Mouse (Mus musculus): Measurements from ENCODE around the gene Hck. TPM values are rescaled to one million over a fixed set of nuclear protein-coding genes. Genes with fewer than 3 reads are reported as not detected.

The Hck gene
- polyA plus RNA-seq (2014; fragmentation: Illumina TruSeq; extraction: RNeasy Lipid Tissue Mini Kit (QIAGEN cat#74804); ENCODE audit: low read depth, low replicate concordance), result 2.0 TPM

DNA sequence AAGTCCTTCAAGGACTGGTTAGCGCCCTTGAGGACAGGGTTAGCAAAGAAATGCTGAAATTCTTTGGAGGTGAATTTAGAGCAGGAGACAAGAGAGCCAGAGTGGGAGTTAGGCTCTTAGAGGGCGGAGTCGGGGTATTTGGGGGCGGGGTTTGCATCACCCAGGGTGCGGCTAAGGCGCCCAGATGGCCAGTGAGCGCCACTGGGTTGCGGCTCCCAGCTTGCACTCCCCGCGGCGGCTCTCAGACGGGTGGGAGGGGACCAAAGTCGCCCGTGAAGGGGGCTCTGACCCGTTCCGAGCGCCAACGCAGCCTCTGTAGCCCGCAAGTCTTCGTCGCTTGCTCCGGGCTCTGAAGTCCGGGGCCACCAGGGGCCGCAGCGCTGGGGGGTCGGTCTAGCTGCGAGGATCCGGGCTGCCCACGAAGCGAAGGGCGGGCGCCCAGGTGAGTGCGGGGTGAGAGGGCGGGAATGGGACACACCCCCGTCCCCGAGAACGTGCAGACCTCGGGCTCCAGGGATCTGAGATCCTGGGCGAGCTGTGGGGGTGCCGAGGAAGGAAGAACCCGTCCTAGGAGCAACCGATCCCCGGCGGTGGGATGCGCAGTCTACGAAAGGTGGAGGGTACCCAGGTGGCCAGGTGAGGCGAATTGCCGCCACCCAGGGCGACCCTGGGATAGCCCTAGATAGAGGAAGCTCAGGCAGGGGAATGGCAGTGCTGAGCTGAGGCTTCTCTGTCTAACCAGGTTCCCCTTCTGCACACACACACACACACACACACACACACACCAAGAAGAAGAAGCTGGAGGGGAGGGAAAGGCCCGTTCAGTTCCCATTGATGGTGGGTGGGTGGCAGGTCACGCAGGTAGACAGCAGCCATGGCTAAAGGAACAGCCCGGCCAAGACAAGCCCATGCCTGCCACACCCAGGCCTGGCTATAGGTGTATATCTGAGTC lies at the start of gene Hck:
TSS of gene Hck (plus strand) at position 156 of the 952 bp plus-strand sequence.

GRCm38 (mm10) chr2:153065747-153066508 lies 42.3 kb upstream of the Hck start, which contains the start of gene Ccm2l:
TSS of gene Ccm2l (plus strand) at chr2:153065955.

GRCm38 (mm10) chr2:153160844-153161683 lies 52.8 kb downstream of the Hck start, which contains the start of gene Tm9sf4:
TSS of gene Tm9sf4 (plus strand) at chr2:153161303.

Other genes starting within 250 kb of the Hck start
- gene Mylk2, start 197.1 kb upstream of the Hck start, polyA plus RNA-seq (2014; fragmentation: Illumina TruSeq; extraction: RNeasy Lipid Tissue Mini Kit (QIAGEN cat#74804); ENCODE audit: low read depth, low replicate concordance), result 0.29 TPM
- 8.3 TPM for gene Foxs1, start 175.3 kb upstream of the Hck start, polyA plus RNA-seq (2014; fragmentation: Illumina TruSeq; extraction: RNeasy Lipid Tissue Mini Kit (QIAGEN cat#74804); ENCODE audit: low read depth, low replicate concordance)
- gene Dusp15, start 156.8 kb upstream of the Hck start, polyA plus RNA-seq (2014; fragmentation: Illumina TruSeq; extraction: RNeasy Lipid Tissue Mini Kit (QIAGEN cat#74804); ENCODE audit: low read depth, low replicate concordance), result not detected
- gene Ttll9, start 146.0 kb upstream of the Hck start, polyA plus RNA-seq (2014; fragmentation: Illumina TruSeq; extraction: RNeasy Lipid Tissue Mini Kit (QIAGEN cat#74804); ENCODE audit: low read depth, low replicate concordance), result not detected
- gene Pdrg1, start 93.0 kb upstream of the Hck start, polyA plus RNA-seq (2014; fragmentation: Illumina TruSeq; extraction: RNeasy Lipid Tissue Mini Kit (QIAGEN cat#74804); ENCODE audit: low read depth, low replicate concordance), result 197 TPM
- gene Xkr7, start 76.6 kb upstream of the Hck start, polyA plus RNA-seq (2014; fragmentation: Illumina TruSeq; extraction: RNeasy Lipid Tissue Mini Kit (QIAGEN cat#74804); ENCODE audit: low read depth, low replicate concordance), result not detected
- 30.9 TPM for gene Ccm2l, start 42.5 kb upstream of the Hck start, polyA plus RNA-seq (2014; fragmentation: Illumina TruSeq; extraction: RNeasy Lipid Tissue Mini Kit (QIAGEN cat#74804); ENCODE audit: low read depth, low replicate concordance)
- gene Tm9sf4, start 52.8 kb downstream of the Hck start, polyA plus RNA-seq (2014; fragmentation: Illumina TruSeq; extraction: RNeasy Lipid Tissue Mini Kit (QIAGEN cat#74804); ENCODE audit: low read depth, low replicate concordance), result 38.6 TPM
- gene Tspyl3, start 117.0 kb downstream of the Hck start, polyA plus RNA-seq (2014; fragmentation: Illumina TruSeq; extraction: RNeasy Lipid Tissue Mini Kit (QIAGEN cat#74804); ENCODE audit: low read depth, low replicate concordance), result 1.5 TPM
- gene Plagl2, start 133.0 kb downstream of the Hck start, polyA plus RNA-seq (2014; fragmentation: Illumina TruSeq; extraction: RNeasy Lipid Tissue Mini Kit (QIAGEN cat#74804); ENCODE audit: low read depth, low replicate concordance), result 3.6 TPM
- 11.8 TPM for gene Pofut1, start 133.1 kb downstream of the Hck start, polyA plus RNA-seq (2014; fragmentation: Illumina TruSeq; extraction: RNeasy Lipid Tissue Mini Kit (QIAGEN cat#74804); ENCODE audit: low read depth, low replicate concordance)
- 7.7 TPM for gene Kif3b, start 182.9 kb downstream of the Hck start, polyA plus RNA-seq (2014; fragmentation: Illumina TruSeq; extraction: RNeasy Lipid Tissue Mini Kit (QIAGEN cat#74804); ENCODE audit: low read depth, low replicate concordance)
- 13.9 TPM for gene Asxl1, start 237.4 kb downstream of the Hck start, polyA plus RNA-seq (2014; fragmentation: Illumina TruSeq; extraction: RNeasy Lipid Tissue Mini Kit (QIAGEN cat#74804); ENCODE audit: low read depth, low replicate concordance)